ENCODE assay signal across 14 mouse cellular contexts in the genomic region with DNA sequence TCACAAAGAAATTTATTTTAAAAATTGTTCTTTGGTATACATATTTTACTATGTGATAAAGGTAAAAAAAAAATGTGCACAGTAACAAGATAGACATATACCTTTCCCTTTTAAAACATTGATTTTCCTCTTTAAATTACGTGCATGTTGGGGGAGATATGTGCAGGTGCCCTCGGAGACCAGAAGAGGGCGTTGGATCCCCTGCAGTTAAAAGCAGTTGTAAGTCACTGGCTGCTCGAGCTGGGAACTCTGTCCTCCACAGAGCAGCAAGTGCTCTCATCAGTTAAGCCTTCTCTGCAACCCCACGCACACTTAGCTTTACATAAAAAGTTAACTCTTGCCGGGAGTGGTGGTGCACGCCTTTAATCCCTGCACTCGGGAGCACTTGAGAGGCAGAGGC.
"Had no signal": no experiment of that assay in that cellular context is flagged by ENCODE, and none has a peak within 500 bp of the region (broad histone marks: within the 10 kb centered on the region; RNA-seq: fewer than 3 reads in every experiment).

No protein-coding gene starts in this region.

- H3K36me3 ChIP-seq: limb, embryonic 10.5 days; limb, embryonic 13.5 days; liver, embryonic 12.5 days; liver, embryonic 15.5 days; midbrain, embryonic 13.5 days had no signal

- DNase-seq: kidney, adult 2 months; kidney, postnatal 25 days; liver; lung, adult 18-20 months; thymus, adult 18-20 months; thymus, postnatal 14 days had no signal

- H3K4me2 ChIP-seq: limb, embryonic 13.5 days; liver, embryonic 12.5 days; liver, embryonic 15.5 days; midbrain, embryonic 13.5 days had no signal

- H3K27me3 ChIP-seq: limb, embryonic 13.5 days; liver, embryonic 12.5 days; liver, embryonic 15.5 days; midbrain, embryonic 13.5 days had no signal

- H3K4me1 ChIP-seq: limb, embryonic 10.5 days; limb, embryonic 13.5 days; liver, embryonic 12.5 days; liver, embryonic 15.5 days; midbrain, embryonic 13.5 days had no signal

- H3K9ac ChIP-seq: limb, embryonic 13.5 days; liver, embryonic 12.5 days; liver, embryonic 15.5 days; midbrain, embryonic 13.5 days had no signal

- H3K27ac ChIP-seq: kidney, postnatal 0 days; limb, embryonic 10.5 days; limb, embryonic 13.5 days; liver, embryonic 12.5 days; liver, embryonic 15.5 days; macrophage; midbrain, embryonic 13.5 days had no signal

- H3K9me3 ChIP-seq: limb, embryonic 10.5 days; limb, embryonic 13.5 days; liver, embryonic 12.5 days; liver, embryonic 15.5 days; midbrain, embryonic 13.5 days had no signal

- ATAC-seq: intestine, postnatal 0 days; liver, embryonic 12.5 days; midbrain, embryonic 13.5 days had no signal

- H3K4me3 ChIP-seq: limb, embryonic 10.5 days; limb, embryonic 13.5 days; liver, embryonic 12.5 days; liver, embryonic 15.5 days; midbrain, embryonic 13.5 days had no signal
